Mouse (Mus musculus): ENCODE data around the gene Trp53rka. TPM values are rescaled to one million over a fixed set of nuclear protein-coding genes. Genes with fewer than 3 reads are reported as not detected.

Gene Trp53rka
- total RNA-seq, 2 experiments from 2014 or later: 19.5 to 23.3 TPM

Other genes with a start within 250 kb of the Trp53rka start
- gene Slc35c2, start 205.5 kb downstream of the Trp53rka start, total RNA-seq (2021): 10 to 100 TPM; 49.8 to 53.9 TPM
- gene Elmo2, start 166.8 kb downstream of the Trp53rka start, total RNA-seq (2021): 100 to 1,000 TPM; 102 to 105 TPM
- gene Zfp663, start 124.6 kb downstream of the Trp53rka start, total RNA-seq (2021): under 1 TPM; 0.85 to 0.94 TPM
- 10 to 100 TPM; 13.3 to 13.4 TPM for gene Zfp334, start 105.1 kb downstream of the Trp53rka start, total RNA-seq (2021)
- gene Ocstamp, start 92.9 kb downstream of the Trp53rka start, total RNA-seq (2021): under 1 TPM in 1 of 2 experiments, not detected in 1; 0.09 TPM
- gene Slc13a3, start 20.1 kb downstream of the Trp53rka start, total RNA-seq (2021): 10 to 100 TPM; 22.1 to 23.8 TPM
- gene Slc2a10, start 10.5 kb upstream of the Trp53rka start, total RNA-seq (2021): 1 to 10 TPM in 1 of 2 experiments, under 1 TPM in 1; 0.96 to 1.7 TPM
- gene Eya2, start 101.7 kb upstream of the Trp53rka start, total RNA-seq (2021): 1 to 10 TPM; 4.0 to 5.3 TPM